Mouse (Mus musculus): ENCODE data around the gene Cttnbp2.

GRCm38 (mm10) chr6:18360154-18360553 is 154.5 kb downstream of the Cttnbp2 start:
- TF ChIP-seq CTCF (IDR thresholded peaks at IDR 0.05), result no peak
- no peak for TF ChIP-seq EP300 (IDR thresholded peaks at IDR 0.05)
